Mouse (Mus musculus) thymus, postnatal 14 days (tissue): ENCODE results near the gene Mgarp.
A peak's percentile ranks its signal among the peaks of the same experiment; 100 is the strongest.
"Not testable (repeated sequence)": the region's sequence is repeated elsewhere in the genome, so short reads cannot be mapped to it uniquely, and the experiment has no call there.

Source experiments
- DNase-seq: peaks from one replicate; pipeline ENCODE4 v3.0.0; 2021

The Mgarp gene

GRCm38 (mm10) chr3:51396219-51397068 is at the start of gene Mgarp:
Gene Mgarp (minus strand): TSS chr3:51396738.
- peak; percentile 76 for DNase-seq

- no peak for DNase-seq
Observed at GRCm38 (mm10) chr3:51434871-51435595, 38.5 kb upstream of the Mgarp start.

GRCm38 (mm10) chr3:51434364-51434763 is 37.8 kb upstream of the Mgarp start:
- not testable (repeated sequence) for DNase-seq

GRCm38 (mm10) chr3:51425394-51425793 is 28.9 kb upstream of the Mgarp start:
- no peak for DNase-seq

GRCm38 (mm10) chr3:51421921-51422320 is 25.4 kb upstream of the Mgarp start:
- DNase-seq: no peak

- no peak for DNase-seq
Observed at GRCm38 (mm10) chr3:51417966-51418365, 21.4 kb upstream of the Mgarp start.

- DNase-seq: no peak
Observed at GRCm38 (mm10) chr3:51417485-51417884, 20.9 kb upstream of the Mgarp start.

- no peak for DNase-seq
Observed at GRCm38 (mm10) chr3:51417135-51417458, 20.6 kb upstream of the Mgarp start.

- DNase-seq: peak; percentile 68
Observed at GRCm38 (mm10) chr3:51416364-51417134, 20.0 kb upstream of the Mgarp start.

- DNase-seq: no peak
Observed at GRCm38 (mm10) chr3:51416073-51416363, 19.5 kb upstream of the Mgarp start.

GRCm38 (mm10) chr3:51415098-51416072 is 18.8 kb upstream of the Mgarp start, which contains the start of gene Naa15:
Gene Naa15 (plus strand): TSS chr3:51415148.
- DNase-seq: peak; percentile 97

GRCm38 (mm10) chr3:51413276-51413675 is 16.7 kb upstream of the Mgarp start:
- DNase-seq: no peak

GRCm38 (mm10) chr3:51412457-51412856 is 15.9 kb upstream of the Mgarp start:
- DNase-seq: no peak

- peak; percentile 97 for DNase-seq
Observed at GRCm38 (mm10) chr3:51408561-51409183, 12.1 kb upstream of the Mgarp start, which contains the start of gene Ndufc1. Gene Ndufc1 (minus strand): TSS chr3:51408988.

- DNase-seq: no peak
Observed at GRCm38 (mm10) chr3:51407870-51408560, 11.5 kb upstream of the Mgarp start.

- DNase-seq: no peak
Observed at GRCm38 (mm10) chr3:51402628-51403027, 6.1 kb upstream of the Mgarp start.

GRCm38 (mm10) chr3:51402054-51402453 is 5.5 kb upstream of the Mgarp start:
- not testable (repeated sequence) for DNase-seq

- DNase-seq: no peak
Observed at GRCm38 (mm10) chr3:51400682-51401081, 4.1 kb upstream of the Mgarp start.

GRCm38 (mm10) chr3:51399531-51399930 is 3.0 kb upstream of the Mgarp start:
- no peak for DNase-seq

GRCm38 (mm10) chr3:51398667-51399066 is 2.1 kb upstream of the Mgarp start:
- no peak for DNase-seq

GRCm38 (mm10) chr3:51397700-51398299 is 1.3 kb upstream of the Mgarp start:
- DNase-seq: no peak
